Mouse (Mus musculus): ENCODE results near the gene Kcnk5. TPM values are rescaled to one million over a fixed set of nuclear protein-coding genes. Genes with fewer than 3 reads are reported as not detected.

The Kcnk5 gene
- polyA plus RNA-seq, 1 experiment = 4.3 TPM

GRCm38 (mm10) chr14:20158727-20159681 lies 22.6 kb downstream of the Kcnk5 start:
- DNase-seq = no peak
- peaks cover 4% of the 10 kb centered on the region; the same call in 1 of the 2 replicates for H3K4me1 ChIP-seq (ENCODE audit: control insufficient read depth, insufficient read depth, low read length)
- H3K4me3 ChIP-seq (replicated peaks; ENCODE audit: extremely low read depth, low read depth, low read length) = no peak overlapping the region
- TF ChIP-seq CTCF (IDR thresholded peaks at IDR 0.05; ENCODE audit: insufficient read depth, low read length) = no peak
- TF ChIP-seq POLR2A (IDR thresholded peaks at IDR 0.05; ENCODE audit: borderline replicate concordance, extremely low read depth, low read depth, low read length) = no peak
- WGBS = 49% methylated on average over 8 of the region's 8 CpGs

DNA sequence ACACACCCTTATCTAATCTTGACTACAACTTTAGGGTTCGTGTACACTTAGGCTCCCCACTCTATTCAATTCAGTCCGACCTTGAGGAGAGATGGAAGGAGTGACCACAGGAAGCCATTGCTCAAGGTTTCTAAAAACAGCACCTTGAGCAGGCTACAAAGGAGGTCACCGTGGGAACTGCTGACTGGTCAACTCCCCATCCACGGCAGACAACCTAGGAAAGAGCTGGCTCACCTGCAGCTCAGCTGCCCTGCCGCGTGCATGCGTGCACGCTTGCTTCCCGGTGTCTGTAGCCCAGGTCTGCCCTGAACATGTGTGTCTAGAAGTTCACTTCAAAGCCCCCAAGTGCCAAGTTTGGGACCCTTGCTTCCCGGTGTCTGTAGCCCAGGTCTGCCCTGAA lies 24.0 kb downstream of the Kcnk5 start:
- TF ChIP-seq POLR2A (IDR thresholded peaks at IDR 0.05; ENCODE audit: borderline replicate concordance, extremely low read depth, low read depth, low read length) = no peak
- TF ChIP-seq CTCF (IDR thresholded peaks at IDR 0.05; ENCODE audit: insufficient read depth, low read length) = no peak
- H3K4me1 ChIP-seq (ENCODE audit: control insufficient read depth, insufficient read depth, low read length) = peaks cover 4% of the 10 kb centered on the region; the same call in 1 of the 2 replicates
- 79% methylated on average over 10 of the region's 10 CpGs for WGBS
- DNase-seq = no peak
- no peak overlapping the region for H3K4me3 ChIP-seq (replicated peaks; ENCODE audit: extremely low read depth, low read depth, low read length)

GRCm38 (mm10) chr14:20155718-20156117 lies 25.9 kb downstream of the Kcnk5 start:
- WGBS = 75% methylated on average over 10 of the region's 10 CpGs
- no peak overlapping the region for H3K4me3 ChIP-seq (replicated peaks; ENCODE audit: extremely low read depth, low read depth, low read length)
- H3K4me1 ChIP-seq (ENCODE audit: control insufficient read depth, insufficient read depth, low read length) = peaks cover 4% of the 10 kb centered on the region; the same call in 1 of the 2 replicates
- TF ChIP-seq CTCF (IDR thresholded peaks at IDR 0.05; ENCODE audit: insufficient read depth, low read length) (no peak), POLR2A (IDR thresholded peaks at IDR 0.05; ENCODE audit: borderline replicate concordance, extremely low read depth, low read depth, low read length) (no peak)
- DNase-seq = no peak

DNA sequence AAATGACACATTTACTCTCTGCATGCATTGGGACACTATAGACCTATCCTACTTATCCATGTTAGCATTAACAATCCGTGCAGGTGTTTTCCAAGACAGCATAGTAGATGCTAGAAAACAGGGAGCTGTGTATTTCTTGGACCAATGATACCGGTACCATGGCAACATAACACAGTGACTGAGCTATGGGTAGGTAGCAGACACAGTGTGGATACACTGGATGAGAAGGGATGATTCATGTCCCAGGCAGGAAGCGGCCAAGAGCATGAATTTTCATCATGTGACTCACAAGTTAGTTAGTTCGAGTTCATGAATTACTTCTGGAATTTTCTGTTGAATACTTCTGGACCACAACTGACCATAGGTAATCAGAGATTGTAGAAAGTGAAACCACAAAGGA lies 26.7 kb downstream of the Kcnk5 start:
- TF ChIP-seq POLR2A (IDR thresholded peaks at IDR 0.05; ENCODE audit: borderline replicate concordance, extremely low read depth, low read depth, low read length) (no peak), CTCF (IDR thresholded peaks at IDR 0.05; ENCODE audit: insufficient read depth, low read length) (no peak)
- Histone ChIP-seq H3K4me3 (replicated peaks; ENCODE audit: extremely low read depth, low read depth, low read length) (no peak overlapping the region), H3K4me1 (ENCODE audit: control insufficient read depth, insufficient read depth, low read length) (peaks cover 4% of the 10 kb centered on the region; the same call in 1 of the 2 replicates)
- 64% methylated on average over 4 of the region's 4 CpGs for WGBS
- no peak for DNase-seq

GRCm38 (mm10) chr14:20154245-20154644 lies 27.4 kb downstream of the Kcnk5 start:
- 59% methylated on average over 7 of the region's 7 CpGs for WGBS
- no peak for DNase-seq
- Histone ChIP-seq H3K4me1 (ENCODE audit: control insufficient read depth, insufficient read depth, low read length) (no peaks in the 10 kb centered on the region), H3K4me3 (replicated peaks; ENCODE audit: extremely low read depth, low read depth, low read length) (no peak overlapping the region)
- TF ChIP-seq CTCF (IDR thresholded peaks at IDR 0.05; ENCODE audit: insufficient read depth, low read length) = no peak
- no peak for TF ChIP-seq POLR2A (IDR thresholded peaks at IDR 0.05; ENCODE audit: borderline replicate concordance, extremely low read depth, low read depth, low read length)

DNA sequence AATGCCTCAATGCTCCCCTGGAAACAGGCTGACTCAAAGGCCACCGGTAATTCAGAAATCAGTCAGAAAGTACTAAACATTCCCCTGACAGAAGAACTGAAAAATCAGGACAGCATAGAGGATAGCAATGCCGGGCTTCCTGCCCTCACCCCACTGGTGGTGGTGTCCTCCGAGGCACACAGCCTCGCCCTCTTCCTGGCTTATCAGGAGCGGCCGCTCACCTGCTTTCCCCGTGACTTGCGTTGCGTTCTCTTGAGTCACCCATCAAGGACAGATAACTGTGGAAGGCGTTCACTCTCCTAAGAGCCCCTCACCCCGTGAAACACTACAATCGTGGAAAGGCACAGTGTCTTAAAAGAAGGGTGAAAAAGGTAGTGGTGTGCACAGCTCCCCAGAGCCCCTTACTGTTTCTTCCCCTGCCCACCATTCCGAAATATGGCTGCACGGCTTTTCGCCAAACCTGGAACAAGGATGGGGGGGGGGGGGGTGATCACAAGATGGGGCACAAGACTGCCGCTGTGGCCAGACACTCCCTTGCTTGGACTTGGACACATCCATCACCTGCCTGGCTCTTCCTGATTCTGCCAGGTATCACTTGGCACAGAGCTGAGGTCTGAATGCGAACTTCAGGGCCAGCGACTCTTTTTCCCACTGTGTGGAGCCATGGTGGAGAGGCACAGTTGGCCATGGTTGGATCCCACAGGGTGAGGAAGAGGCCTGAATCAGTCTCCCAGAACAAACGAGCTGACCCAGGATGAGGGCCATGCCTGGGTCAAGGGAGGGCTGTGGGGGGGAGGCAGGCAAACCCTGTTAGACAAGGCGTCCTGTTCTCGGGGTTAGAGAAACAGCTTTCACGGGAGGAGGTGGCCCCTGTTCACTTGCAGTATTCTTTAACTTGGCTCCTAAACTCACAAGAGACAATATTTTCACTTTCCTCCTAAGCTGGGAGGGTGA lies 32.2 kb downstream of the Kcnk5 start:
- no peak for DNase-seq
- TF ChIP-seq CTCF (IDR thresholded peaks at IDR 0.05; ENCODE audit: insufficient read depth, low read length) (no peak), POLR2A (IDR thresholded peaks at IDR 0.05; ENCODE audit: borderline replicate concordance, extremely low read depth, low read depth, low read length) (no peak)
- Histone ChIP-seq H3K4me1 (ENCODE audit: control insufficient read depth, insufficient read depth, low read length) (no peaks in the 10 kb centered on the region), H3K4me3 (replicated peaks; ENCODE audit: extremely low read depth, low read depth, low read length) (no peak overlapping the region)
- WGBS = 87% methylated on average over 22 of the region's 22 CpGs

DNA sequence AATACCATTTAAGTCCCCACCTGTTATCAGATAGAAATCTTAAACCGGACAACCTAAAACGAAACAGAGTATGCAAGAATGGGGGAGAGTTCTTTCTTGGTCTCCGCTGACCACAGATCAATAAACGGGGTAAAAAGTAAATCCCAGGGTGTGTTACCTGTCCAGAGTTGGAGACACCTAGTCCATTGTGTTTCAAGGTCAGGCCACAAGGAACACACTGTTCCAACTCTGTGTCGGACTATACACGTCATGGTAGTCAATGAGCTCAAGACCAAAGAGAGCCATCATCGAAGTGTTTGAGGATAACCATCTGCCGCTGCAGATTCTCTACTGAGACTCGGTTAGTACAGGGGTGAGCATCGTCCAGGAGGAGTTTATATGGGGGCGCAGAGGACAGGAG lies 33.1 kb downstream of the Kcnk5 start:
- no peak for DNase-seq
- H3K4me1 ChIP-seq (ENCODE audit: control insufficient read depth, insufficient read depth, low read length) = no peaks in the 10 kb centered on the region
- no peak overlapping the region for H3K4me3 ChIP-seq (replicated peaks; ENCODE audit: extremely low read depth, low read depth, low read length)
- WGBS = 89% methylated on average over 11 of the region's 11 CpGs
- TF ChIP-seq CTCF (IDR thresholded peaks at IDR 0.05; ENCODE audit: insufficient read depth, low read length) (no peak), POLR2A (IDR thresholded peaks at IDR 0.05; ENCODE audit: borderline replicate concordance, extremely low read depth, low read depth, low read length) (no peak)

DNA sequence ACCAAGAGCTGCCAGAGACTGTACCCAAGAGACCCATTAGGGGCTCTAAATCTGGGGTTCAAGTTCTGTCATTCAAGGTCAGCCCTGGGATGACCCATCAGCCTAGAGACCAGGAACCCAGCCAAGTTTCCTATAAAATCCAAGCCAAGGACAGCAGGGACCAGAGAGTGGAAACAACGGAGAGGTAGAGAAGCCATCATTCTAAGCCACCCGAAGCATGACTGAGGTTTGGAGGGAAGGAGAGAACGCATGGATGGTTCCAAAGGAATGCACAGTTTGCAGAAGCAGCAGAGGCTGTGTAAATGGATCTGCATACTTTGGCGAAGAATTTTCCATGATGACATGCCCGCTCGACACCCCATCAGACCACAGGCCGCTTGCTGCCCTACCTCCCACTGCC lies 33.8 kb downstream of the Kcnk5 start:
- H3K4me3 ChIP-seq (replicated peaks; ENCODE audit: extremely low read depth, low read depth, low read length) = no peak overlapping the region
- WGBS = 84% methylated on average over 7 of the region's 7 CpGs
- DNase-seq = no peak
- H3K4me1 ChIP-seq (ENCODE audit: control insufficient read depth, insufficient read depth, low read length) = no peaks in the 10 kb centered on the region
- TF ChIP-seq POLR2A (IDR thresholded peaks at IDR 0.05; ENCODE audit: borderline replicate concordance, extremely low read depth, low read depth, low read length) (no peak), CTCF (IDR thresholded peaks at IDR 0.05; ENCODE audit: insufficient read depth, low read length) (no peak)

- Histone ChIP-seq H3K4me1 (ENCODE audit: control insufficient read depth, insufficient read depth, low read length) (no peaks in the 10 kb centered on the region), H3K4me3 (replicated peaks; ENCODE audit: extremely low read depth, low read depth, low read length) (no peak overlapping the region)
- TF ChIP-seq CTCF (IDR thresholded peaks at IDR 0.05; ENCODE audit: insufficient read depth, low read length) (no peak), POLR2A (IDR thresholded peaks at IDR 0.05; ENCODE audit: borderline replicate concordance, extremely low read depth, low read depth, low read length) (no peak)
- WGBS = 87% methylated on average over 4 of the region's 4 CpGs
- DNase-seq = no peak
These were observed 37.5 kb downstream of the Kcnk5 start for GRCm38 (mm10) chr14:20144093-20144492.
